Mouse (Mus musculus): Measurements from ENCODE around the gene Hmox1.
A peak's percentile ranks its signal among the peaks of the same experiment; 100 is the strongest.

Gene Hmox1

DNA sequence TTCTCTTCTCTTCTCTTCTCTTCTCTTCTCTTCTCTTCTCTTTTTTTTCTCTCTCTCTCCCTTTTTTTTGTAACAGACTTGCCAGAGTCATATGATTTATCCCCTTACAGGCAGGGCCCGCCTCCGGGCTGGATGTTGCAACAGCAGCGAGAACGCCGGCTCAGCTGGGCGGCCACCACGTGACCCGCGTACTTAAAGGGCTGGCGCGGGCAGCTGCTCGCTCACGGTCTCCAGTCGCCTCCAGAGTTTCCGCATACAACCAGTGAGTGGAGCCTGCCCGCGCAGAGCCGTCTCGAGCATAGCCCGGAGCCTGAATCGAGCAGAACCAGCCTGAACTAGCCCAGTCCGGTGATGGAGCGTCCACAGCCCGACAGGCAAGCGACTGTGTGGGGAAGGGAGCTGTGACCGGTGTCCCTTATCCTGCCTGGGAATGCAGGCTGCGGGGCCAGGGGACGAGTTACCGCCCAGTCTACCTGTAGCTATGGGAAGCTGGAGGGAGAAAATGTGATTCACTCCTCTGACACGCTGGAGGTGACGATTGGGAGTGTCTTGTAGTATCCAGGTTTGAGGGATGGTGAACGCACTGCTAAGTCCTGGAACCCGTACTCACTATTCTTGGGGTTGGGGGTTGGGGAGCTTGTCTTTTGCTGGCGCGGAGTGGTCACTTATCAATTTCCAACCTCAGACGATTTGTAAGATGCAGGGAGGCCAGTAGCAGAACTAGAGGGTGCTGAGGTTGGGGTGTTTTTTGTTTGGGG, at the start of gene Hmox1:
Hmox1 (plus strand) TSS at position 223 of the 758 bp plus-strand sequence.
- peak; percentile 94 for DNase-seq (ENCODE audit: low read depth, low spot score)

DNA sequence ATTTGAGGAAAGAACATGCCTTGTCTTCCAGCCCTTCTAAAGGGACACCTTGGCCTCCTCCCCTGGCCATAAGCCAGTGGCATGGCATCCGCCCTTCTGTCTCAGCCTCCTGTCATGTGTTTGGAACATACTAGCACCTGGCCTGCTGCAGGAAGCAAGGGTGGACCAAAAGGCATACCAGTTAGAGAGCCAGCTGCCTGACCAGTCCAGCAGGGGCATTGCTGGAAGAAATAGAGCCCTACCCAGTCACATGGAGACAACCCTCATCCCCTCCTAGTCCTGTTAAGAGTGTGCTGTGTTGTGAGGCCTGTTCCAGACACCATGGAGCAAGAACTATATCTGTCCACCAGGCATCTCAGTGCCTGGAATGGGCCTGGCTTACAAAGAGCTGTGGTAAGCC, 47.1 kb upstream of the Hmox1 start:
- DNase-seq (ENCODE audit: low read depth, low spot score): no peak

- no peak for DNase-seq (ENCODE audit: low read depth, low spot score)
Measured at GRCm38 (mm10) chr8:75047784-75048183, 45.6 kb upstream of the Hmox1 start.

- no peak for DNase-seq (ENCODE audit: low read depth, low spot score)
Measured at GRCm38 (mm10) chr8:75053342-75053741, 40.1 kb upstream of the Hmox1 start.

GRCm38 (mm10) chr8:75055673-75056072, 37.7 kb upstream of the Hmox1 start:
- DNase-seq (ENCODE audit: low read depth, low spot score): no peak

GRCm38 (mm10) chr8:75060022-75060421, 33.4 kb upstream of the Hmox1 start:
- DNase-seq (ENCODE audit: low read depth, low spot score): no peak

- DNase-seq (ENCODE audit: low read depth, low spot score): no peak
Measured at GRCm38 (mm10) chr8:75060815-75061214, 32.6 kb upstream of the Hmox1 start.

DNA sequence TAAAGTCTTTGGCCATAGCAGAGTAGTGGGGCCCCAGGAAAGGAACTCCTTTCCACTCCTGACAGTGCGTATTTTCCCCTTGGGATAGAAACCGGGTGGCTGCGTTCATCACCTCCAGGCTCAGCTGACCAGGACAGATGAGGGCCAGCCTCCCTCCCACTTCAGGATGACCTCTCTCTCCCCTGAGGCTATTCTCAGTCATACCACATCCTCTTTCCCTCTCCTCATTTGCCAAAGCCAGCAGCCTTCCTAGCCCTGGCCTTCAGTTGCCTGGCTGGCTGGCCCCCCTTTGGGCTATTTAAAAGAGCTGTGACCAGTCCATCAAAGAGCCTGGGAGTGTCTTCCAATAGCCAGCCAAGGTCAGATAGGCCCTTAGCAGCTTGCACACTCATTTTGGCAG, 30.1 kb upstream of the Hmox1 start:
- peak; percentile 29 for DNase-seq (ENCODE audit: low read depth, low spot score)

GRCm38 (mm10) chr8:75064790-75065189, 28.6 kb upstream of the Hmox1 start:
- DNase-seq (ENCODE audit: low read depth, low spot score): no peak

DNA sequence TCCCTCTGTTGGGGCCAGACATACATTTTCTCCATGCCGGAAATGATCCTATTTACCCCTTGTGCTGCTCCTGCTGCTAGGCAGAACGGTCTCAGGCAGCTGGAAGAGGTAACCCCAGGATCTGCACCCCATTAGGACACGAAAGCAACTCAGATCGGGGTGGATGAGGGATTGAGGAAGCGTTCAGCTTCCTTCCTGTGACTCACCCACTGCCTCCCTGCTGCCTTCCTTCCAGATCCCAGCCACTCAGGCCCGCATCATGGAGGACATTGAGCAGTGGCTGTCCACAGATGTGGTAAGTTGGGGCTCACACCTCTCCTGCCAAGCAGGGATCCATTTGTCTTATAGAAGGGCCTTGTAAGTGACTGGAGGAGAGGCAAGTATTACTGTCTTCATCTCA, 26.1 kb upstream of the Hmox1 start:
- DNase-seq (ENCODE audit: low read depth, low spot score): no peak

- DNase-seq (ENCODE audit: low read depth, low spot score): no peak
Measured at GRCm38 (mm10) chr8:75070297-75070696, 23.1 kb upstream of the Hmox1 start.

DNA sequence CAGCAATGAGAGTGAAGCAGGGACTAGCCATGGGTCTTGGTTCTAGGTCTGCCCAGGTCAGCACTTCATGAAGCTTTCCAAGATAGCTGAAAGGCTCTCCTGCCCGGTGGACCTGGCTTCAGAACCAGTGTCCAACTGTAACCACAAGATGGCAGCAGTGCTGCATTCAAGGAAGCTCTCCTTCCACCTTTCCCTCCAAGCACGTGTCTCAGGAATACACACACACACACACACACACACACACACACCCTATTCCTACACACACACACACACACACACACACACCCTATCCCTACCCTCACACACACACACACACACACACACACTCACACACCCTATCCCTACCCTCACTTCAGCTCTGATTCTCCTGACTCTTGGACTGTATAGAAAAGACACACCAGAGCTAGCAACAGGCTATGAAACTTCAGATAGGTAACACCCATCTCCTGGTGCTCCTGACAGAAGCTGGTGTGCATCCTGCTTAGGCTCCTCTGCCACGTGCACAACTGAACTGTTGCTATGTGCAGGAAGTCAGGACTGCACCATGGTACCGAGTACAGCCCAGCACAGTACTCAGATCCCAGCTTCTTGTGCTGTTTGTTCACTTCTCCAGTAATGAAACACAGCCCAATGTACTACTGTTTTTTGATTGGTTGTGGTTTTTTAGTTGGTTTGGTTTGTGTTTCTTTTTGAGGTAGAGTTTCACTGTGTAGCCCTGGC, 21.6 kb upstream of the Hmox1 start:
- peak; percentile 86 for DNase-seq (ENCODE audit: low read depth, low spot score)

DNA sequence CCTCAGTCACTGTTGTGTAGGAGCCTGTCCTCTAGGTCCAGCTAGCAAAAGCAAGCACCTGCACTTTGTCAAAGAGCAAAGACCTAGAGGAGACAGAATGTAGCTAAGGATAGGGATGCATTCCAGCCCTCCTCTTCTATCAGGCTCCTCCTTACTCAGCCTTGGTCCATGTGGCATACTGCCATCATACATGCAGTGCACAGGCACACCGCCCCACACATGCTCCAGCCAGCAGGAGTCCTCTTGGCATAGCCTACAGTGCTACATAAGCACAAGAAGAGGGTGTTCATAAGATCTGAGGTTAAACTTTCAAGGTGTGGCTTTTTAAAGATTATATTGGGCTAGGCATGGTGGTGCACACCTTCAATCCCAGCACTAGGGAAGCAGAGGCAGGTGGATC, 18.5 kb upstream of the Hmox1 start:
- DNase-seq (ENCODE audit: low read depth, low spot score): no peak

GRCm38 (mm10) chr8:75078215-75078614, 15.2 kb upstream of the Hmox1 start:
- no peak for DNase-seq (ENCODE audit: low read depth, low spot score)

- peak; percentile 7 for DNase-seq (ENCODE audit: low read depth, low spot score)
Measured at GRCm38 (mm10) chr8:75078851-75079250, 14.6 kb upstream of the Hmox1 start.

GRCm38 (mm10) chr8:75081364-75082040, 11.9 kb upstream of the Hmox1 start:
- DNase-seq (ENCODE audit: low read depth, low spot score): peak; percentile 92

DNA sequence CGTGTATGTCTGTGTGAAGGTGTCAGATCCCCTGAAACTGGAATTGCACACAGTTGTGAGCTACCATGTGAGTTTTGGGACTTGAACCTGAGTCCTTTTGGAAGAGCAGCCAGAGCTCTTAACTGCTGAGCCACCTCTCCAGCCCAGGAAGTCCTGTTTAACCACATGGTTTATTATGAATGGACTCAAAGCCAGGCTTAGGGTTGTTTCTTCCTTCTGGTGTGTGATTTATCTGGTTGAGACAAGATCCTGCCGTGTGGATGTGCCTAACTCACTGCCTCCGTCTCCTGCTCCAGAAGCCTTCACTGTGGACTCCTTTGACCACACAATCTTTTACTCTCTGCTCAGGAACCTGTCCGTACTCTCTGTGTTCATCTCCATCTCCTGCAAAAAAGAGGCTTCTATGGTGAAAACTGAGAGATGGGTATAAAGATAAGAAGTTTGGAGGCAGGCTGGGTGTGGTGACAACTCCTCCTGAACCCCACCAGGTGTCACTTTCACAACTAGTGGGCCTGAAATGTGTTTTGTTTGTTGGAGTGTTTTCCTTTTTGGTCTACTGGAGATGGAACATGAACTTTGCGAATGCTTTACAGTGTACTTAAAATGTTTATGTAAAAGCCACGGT, 11.1 kb upstream of the Hmox1 start:
- DNase-seq (ENCODE audit: low read depth, low spot score): peak; percentile 79

GRCm38 (mm10) chr8:75083846-75084245, 9.6 kb upstream of the Hmox1 start:
- peak; percentile 97 for DNase-seq (ENCODE audit: low read depth, low spot score)

DNA sequence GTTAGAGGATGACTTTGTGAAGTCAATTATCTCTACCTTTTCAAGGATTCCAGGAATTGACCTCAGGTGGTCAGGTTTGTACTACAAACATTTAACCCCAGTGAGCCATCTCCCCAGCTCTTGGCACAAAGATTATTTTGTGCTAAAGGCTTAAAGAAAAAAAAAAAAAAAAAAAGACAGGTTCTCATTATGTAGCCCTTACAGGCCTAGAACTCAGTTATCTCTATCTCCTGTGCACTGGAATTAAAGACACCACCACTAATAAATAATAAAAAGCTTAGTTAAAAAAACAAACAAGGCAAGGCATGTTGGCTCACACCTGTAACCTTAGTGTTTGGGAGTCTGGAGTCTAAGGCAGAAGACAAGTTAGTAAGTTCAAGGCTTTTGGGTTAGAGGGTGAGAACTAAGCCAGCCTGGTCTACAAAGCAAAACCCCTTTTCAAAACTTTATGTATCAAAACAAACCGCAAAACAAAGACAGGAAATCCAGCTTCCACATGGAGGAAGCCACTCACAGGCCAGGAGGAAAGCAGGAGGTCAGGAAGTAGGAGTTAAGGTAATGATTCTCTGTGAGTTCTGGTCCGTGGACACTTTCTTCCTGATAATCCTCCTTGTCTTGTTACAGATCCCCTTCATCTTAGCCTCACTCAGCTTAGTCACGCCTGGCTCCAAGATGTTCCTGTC, 8.9 kb upstream of the Hmox1 start:
- DNase-seq (ENCODE audit: low read depth, low spot score): no peak

- DNase-seq (ENCODE audit: low read depth, low spot score): no peak
Measured at GRCm38 (mm10) chr8:75086002-75086401, 7.4 kb upstream of the Hmox1 start.

DNA sequence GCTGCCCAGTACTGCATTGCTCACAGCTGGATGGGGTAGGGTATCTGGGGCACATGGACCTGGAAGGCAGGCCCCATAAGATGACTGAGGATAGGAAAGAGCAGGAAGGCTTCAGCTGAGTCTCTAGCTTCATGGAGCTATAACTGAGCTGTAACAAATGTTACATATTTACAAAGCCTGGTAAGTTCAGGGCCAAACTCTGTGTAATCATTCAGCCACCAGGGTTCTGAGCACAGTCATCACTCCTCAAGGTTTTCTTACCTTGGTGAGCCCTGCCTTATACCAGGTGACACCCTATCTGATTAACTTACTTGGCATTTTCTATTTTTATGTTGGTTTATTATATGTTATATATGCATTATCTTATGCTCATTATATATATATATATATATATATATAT, 6.3 kb upstream of the Hmox1 start:
- peak; percentile 35 for DNase-seq (ENCODE audit: low read depth, low spot score)

All from A20 (cell line).